Mouse (Mus musculus) cerebellum, adult 11 months (tissue): ENCODE results near the gene Stat1.

Experiments
- DNase-seq: peaks from one replicate; pipeline ENCODE4 v3.0.0; 2022

The Stat1 gene

DNA sequence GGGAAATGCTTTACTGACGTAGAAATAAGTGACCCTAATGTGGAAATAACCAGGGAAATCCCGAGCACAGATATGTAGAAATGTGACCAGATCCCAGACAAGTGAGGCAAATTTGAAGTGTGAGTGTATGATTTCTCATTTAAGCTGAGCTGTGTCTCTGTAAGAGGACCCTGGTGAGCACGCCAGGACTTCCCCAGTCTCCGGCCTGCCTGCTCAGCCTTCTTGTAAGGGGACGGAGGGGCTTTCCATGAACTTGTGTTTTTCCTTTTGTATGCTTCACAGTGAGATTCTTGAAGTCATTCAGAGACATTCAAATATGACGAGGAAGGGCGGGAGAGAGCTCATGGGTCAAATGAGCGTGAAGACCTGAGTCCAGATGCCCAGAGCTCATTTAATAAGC lies 14.0 kb downstream of the Stat1 start:
- no peak for DNase-seq

DNA sequence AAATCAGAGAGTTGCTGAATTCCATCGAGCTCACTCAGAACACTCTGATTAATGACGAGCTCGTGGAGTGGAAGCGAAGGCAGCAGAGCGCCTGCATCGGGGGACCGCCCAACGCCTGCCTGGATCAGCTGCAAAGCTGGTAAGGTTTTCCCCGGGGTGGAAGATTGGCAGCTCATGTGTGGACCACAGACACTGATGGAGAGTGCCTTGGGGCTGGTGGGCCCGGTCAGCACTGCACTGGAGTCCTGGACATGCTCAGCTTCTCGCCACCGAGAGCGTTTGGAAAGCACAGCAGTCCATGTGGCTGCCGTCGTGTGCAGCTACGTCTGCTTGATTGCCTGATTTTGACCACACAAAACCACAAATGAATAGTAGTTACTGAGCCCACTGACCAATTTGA lies 18.1 kb downstream of the Stat1 start:
- no peak for DNase-seq

DNA sequence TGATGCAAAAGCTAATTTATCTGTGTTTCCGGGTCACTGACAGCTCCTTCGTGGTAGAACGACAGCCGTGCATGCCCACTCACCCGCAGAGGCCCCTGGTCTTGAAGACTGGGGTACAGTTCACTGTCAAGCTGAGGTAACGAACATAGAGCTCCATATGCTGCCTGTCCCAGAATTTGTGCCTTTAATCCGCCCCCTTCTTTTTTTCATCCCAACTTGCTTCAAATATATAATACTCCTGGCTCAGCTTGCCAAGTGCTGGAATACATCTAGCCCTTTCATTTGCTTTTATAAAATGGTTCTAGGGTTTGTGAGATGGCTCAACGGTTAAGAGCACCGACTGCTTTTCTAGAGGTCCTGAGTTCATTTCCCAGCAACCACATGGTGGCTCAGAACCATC lies 21.3 kb downstream of the Stat1 start:
- no peak for DNase-seq

DNA sequence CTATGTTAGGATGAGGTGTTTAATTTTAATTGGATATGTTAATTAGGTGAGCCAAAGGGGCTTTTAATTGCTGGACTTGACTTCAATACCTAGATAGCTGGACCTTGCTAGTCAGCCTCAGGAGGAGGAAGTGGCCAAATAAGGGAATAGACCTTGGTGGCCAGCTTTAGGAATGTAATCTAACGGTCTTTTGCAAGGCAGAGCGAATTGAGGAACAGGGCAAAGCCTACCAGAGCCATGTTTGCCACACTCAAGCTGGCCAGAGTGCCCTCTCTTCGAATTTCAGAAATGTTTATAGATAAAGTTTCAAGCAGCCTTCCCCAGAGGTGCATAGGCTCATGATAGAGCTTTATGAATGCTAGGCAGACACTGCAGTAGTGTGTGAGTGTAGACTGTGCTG lies 22.2 kb downstream of the Stat1 start:
- no peak for DNase-seq

DNA sequence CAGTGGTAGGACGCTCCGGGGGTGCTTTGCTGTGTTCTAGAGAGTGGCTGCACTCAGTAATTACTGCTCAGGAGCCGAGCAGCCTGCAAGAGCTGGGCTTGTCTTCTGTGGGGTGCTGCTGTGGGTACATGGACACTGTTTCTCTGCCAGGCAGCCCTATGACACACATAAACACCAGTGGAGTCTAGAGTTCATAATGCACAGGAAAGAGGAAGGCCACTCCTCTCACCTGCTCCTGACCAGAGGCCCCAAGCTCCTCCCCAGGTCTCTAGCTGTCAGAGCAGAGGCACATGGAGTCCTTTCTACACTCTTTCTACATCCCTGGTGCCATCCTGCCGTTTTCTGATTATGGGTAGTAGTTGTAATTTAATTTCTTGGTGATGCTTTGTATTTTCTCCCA lies 22.9 kb downstream of the Stat1 start:
- no peak for DNase-seq

DNA sequence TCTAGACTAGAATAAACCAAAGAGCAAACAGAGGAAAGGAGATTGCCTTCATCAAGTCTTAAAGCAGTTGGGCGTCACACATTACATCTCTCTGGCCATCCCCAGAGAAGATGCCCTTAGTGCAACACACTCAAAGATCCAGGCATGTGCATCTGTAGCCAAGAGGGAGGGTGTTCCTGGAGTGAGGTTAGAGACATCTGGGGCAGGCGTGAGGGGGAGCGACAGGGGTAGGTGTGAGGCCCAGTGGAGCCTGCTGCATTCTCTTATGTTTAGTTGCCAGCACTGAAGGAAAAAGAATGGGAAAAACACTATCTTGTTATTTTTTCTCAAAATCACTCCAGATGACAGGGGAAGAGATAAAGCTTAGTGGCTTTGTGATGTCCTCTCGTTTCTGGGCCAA lies 24.0 kb downstream of the Stat1 start:
- DNase-seq, result no peak

DNA sequence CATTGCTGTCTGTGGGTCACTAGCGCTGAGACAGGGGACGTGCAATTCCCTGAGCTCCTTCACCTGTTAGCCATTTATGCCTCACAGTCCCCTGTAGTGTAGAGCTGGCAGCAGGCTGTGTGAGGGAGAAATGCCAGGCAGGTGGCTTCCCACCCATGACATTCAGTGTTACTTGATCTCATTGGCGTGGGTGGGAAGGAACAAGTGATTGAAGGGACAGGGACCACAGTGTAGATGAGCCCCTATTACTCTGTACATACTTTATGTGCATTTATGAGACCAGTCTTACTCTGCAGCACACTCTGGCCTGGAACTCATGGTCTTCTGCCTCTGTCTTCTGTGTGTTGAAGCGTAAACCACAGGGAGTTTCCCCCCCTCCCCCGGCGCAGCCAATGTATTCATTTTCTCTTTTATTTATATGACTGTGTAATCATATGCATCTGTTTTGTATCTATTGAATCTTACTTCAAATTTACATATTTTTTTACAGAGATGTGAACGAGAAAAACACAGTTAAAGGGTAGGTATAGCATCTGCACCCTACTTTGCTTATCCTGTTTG lies 24.4 kb downstream of the Stat1 start:
- DNase-seq, result no peak

DNA sequence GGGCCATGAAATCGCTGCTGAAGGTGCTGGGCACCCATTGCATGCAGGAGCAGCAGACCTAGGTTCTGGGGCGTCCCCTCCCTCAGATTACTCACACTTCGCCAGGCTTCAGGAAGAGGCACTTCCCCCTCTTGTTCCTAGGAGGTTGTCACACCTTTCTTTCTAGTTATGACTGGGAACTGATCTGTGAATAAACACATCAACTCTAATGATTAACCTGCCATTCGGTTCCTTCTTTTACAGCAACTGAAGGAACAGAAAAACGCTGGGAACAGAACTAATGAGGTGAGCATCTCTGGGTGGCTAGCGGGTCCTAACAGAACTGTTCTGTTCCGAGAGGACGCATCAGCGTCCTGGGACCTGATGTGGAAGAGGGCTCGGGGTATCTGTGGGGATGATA lies 25.7 kb downstream of the Stat1 start:
- DNase-seq, result no peak

DNA sequence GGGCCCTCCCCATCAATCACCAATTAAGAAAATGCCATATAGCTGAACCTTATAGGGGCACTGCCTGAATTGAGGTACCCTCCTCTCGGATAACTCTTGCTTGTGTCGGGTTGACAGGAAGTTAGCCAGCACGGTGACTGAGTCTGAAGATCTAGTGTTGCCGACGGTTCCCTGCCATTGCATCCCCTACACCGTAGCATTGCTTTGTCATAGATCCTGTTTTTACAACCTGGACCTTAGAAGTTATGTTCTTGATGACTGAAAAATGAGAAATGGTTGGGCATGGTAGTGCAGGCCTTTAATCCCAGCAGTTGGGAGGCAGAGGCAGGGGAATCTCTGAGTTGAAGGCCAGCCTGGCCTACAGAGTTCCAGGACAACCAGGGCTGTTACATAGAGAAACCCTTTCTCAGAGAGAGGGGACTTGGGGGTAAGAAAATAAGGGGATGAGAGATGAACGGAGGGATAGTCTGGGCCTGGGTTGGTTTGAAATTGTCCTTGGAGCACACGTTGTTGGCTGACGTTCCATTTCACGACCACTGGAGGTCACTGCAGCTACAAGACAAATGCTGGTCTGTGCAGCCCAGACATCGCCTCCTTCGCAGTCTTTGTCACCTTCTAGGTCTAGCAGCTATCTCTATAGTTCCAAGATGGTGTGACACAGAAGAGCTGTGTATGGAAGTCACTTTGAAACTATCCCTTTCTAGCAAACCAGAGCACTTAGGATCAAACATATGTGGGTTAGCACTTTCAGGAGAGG lies 27.2 kb downstream of the Stat1 start:
- DNase-seq, result peak; percentile 59

DNA sequence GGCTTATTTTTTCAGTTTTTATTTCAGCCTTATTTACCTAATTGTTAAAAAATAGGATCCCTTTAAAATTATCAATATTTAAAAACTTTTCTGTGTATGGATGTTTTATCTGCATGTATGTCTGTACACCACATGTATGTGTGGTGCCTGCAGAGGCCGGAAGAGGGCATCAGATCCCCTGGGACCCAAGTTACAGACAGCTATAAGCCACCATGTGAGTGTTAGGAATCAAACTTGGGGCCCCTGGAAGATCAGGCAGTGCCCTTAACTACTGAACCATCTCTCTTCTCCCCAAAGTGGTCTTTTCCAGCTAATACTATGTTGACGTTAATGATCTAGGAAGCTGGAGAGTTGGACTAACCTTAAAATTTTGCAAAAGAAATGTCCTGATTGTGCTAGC lies 28.2 kb downstream of the Stat1 start:
- no peak for DNase-seq

DNA sequence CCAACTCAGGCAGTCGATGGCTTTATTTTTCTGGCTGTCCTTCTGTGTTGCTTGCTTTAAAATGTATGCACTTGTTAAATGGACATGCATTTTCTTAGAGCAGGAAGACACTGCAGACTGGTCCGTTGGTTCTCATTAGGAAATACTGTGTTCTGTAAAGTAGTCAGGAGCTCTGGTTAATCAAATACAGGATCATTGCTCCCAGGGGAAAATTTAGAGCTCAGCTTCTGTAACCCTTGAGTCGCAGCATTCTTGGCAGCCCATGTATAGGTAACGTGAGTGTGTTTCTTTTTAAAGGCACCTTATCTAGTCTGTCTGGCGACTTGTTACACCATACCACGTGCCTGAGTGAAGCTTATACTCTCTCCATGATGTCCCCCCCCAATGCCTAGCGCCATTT lies 28.9 kb downstream of the Stat1 start:
- no peak for DNase-seq

DNA sequence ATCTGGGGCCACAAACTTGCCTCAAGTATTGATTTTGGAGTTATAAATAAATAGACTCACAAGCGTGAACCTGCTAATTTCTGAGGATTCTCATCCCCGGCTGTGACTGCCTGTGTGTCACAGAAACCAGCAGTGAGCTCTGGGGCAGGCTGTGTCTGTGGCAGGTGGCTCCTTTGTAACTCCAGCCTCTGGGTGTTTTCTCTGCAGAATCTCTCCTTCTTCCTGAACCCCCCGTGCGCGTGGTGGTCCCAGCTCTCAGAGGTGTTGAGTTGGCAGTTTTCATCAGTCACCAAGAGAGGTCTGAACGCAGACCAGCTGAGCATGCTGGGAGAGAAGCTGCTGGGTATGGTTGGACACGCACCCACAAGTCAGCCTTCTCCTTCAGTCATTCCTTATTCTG lies 29.5 kb downstream of the Stat1 start:
- DNase-seq, result no peak

DNA sequence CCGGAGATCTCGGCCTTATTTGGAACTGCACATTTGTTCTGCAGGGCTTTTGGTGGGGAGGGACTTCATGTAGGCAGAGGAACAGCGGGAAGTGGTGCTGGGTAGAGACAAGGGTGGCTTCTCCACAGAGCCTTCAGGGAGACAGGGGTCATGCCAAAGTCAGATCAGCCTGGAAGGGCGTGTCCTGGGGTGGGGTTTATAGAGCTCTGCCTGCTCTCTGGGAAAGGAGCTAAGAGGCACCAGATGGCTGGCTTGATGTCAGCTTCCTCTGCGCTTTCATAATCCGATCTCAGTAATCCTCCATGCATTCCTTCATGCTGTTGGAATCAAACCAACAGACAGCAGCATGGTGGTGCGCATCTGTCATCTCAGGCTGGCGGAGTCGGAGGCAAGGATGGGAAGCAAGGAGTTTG lies 30.7 kb downstream of the Stat1 start:
- peak; percentile 83 for DNase-seq

DNA sequence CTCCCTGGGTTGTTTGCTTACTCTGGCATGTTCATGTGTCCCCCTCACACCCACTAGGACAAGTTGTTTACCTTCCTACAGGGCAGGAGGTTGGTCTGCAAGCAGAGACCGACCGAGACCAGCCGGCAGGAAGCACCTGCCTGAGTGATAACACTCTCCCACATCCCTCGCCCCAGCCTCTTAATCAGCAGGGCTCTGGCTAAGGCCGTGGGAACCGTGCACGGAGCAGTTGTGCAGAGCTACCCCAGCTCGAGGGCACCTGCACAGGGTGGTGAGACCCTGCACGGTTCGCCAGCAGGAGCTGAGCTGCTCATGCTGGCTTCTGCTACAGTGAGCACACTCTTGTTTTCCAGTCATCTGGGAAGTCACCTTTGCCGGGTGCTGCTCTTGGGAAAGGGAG lies 31.4 kb downstream of the Stat1 start:
- DNase-seq, result no peak

DNA sequence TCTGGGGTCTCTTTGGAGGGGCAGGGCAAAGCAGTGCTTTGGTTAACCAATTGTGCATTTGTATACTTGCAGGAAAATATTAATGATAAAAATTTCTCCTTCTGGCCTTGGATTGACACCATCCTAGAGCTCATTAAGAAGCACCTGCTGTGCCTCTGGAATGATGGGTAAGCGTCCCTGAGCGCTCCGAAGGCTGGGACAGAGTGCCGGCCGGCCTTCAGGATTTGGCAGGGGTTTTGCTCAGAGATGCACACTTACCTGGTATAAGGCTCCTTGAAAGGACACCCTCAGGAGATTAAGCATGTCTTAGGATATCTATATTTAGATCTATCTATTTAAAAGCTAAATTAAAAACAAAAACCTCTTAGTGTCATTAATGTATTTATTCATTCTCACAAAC lies 31.9 kb downstream of the Stat1 start:
- DNase-seq, result no peak

DNA sequence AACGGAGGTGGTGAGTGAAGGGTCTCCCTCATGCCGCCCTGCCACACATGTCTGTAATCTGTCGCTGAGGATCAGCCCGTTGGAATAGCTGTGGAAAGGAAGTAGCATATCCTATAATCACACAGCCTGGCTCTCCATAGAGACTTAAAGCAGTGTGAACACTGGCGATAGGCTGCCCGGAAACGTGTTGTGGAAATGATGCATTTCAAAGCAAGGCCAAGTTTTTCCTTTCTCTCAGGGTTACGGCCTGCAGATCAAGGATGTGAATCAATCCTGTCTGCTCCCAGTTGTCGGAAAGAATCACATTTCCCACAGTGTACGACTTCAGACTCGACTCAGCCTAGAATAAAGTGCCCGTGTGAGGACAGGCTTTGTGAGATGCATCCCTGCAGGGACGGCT lies 33.1 kb downstream of the Stat1 start:
- DNase-seq, result no peak

DNA sequence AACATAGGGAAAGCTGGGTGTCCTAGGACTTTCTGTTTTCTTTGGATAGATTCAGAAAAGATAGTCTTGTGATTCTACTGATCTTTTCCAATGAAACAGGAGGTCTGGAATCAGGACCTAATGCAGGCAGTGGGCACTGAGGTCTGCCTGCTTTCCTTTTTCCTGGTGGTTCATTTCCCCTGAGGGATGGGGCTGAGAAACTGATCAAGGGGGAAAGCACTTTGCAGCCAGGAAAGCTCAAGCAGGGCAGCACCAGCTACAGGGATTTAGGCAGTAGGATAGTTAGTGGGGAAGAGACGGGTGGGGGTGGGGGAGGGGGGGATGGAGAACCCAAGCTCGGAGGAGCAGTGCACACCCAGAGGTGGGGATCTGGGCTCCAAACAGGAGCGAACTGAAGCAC lies 33.7 kb downstream of the Stat1 start:
- DNase-seq, result no peak

DNA sequence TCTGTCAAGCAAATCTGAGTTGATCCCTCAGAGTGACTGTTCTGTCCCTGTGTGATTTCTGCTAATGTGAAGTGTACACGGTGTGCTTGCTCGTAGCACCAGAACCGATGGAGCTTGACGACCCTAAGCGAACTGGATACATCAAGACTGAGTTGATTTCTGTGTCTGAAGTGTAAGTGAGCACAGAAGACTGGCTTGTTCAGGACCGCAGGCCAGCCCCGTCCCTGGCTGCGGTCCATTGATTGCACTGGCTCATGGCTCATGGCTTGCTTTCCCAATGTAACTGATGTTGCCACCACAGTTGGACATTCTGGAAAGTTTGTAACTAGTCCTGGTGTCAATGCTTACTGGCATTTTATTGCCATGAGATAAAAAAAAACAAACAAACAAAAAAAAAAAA lies 35.6 kb downstream of the Stat1 start:
- DNase-seq, result no peak

DNA sequence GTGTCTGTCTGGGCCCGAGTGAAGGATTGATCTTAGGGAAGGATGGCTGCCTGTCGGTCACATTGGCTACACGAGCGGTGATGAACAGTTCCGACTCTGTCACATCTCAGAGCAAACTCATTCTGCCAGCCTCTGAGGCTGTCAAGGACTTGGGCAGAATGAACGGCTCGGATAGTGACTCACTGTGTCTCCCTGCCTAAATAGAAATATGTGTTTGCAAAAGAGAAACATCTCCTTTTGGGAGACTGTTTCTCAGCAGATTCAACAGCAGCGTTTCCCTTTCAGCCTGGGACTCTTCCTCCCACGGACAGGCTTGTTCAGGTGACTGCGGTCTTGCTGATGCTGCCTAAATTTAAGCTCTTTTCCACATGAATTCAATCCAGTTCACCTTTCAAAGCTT lies 37.1 kb downstream of the Stat1 start:
- no peak for DNase-seq

DNA sequence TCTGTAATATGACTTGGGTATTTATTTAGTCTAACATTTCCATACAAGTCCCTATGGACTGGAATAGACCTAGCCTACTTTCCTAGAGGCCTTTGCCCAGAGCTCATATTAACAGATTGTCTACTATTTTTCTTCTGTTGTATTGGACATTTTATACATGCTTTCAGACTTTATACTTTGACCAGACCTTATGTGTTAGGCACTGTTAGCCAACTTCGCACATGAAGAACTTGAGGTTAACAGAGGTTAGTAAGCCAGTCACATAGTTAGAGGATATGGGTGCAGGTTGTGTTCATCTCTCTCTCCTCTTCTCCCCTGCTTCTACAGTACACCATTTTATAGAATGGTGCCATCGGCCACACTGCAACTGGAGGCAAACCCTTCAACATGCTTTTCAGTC lies 38.8 kb downstream of the Stat1 start:
- DNase-seq, result no peak

DNA sequence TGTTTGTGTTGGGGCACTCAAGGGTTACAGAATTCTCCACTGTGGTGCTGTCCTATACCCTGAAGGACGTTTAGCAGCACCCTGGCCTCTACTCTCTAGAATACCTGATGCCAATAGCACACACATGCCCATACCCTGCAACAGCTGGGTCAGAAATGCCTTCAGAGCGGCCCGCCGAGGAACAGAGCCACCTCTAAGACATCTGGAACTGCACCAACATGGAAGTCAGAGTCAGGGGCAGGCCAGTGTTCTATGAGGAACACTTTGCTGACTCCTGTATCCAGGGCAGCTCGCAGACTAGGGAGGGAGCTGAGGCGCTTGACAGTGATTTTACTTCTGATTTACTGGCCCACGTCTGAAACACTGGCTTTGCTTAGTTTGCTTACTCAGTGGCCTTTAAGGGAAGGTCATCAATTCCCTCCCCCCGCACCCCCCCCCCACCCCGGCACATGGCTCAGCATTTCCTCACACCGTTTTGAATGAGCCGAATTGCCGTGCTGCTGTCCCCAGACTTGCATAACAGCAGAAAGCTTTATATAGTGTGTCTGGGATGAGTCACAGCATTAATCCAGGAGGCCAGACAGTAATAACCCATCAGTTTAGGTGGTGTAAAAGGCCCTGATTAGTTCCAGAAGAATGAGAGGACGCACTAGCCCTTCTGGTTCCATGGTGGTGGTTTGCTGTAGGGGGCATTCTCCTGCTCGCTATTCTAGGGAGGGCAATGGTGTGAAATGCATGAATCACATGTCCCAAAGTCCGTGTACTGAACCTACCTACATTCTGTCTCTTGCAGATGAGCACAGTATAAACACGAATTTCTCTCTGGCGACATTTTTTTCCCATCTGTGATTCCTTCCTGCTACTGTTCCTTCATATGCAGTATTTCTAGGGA lies 39.5 kb downstream of the Stat1 start:
- DNase-seq, result no peak

DNA sequence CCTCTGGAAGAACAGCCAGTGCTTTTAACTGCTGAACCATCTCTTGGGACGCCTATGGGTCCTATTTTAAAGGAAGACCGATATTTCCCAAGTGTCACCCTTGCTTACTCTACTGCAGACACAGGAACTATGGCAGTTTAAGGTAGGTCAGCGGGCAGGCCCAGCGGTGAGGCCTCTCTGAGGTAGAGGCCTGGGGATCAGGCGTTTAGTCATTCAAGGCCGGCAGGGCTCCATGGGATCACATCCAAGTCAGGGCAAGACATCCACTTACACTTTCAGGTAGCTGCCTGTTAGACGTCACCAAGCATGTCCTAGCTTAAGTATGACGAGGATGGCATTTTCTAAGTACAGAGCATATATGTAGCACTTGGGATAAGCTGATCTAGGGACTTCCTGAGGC lies 41.9 kb downstream of the Stat1 start:
- no peak for DNase-seq

DNA sequence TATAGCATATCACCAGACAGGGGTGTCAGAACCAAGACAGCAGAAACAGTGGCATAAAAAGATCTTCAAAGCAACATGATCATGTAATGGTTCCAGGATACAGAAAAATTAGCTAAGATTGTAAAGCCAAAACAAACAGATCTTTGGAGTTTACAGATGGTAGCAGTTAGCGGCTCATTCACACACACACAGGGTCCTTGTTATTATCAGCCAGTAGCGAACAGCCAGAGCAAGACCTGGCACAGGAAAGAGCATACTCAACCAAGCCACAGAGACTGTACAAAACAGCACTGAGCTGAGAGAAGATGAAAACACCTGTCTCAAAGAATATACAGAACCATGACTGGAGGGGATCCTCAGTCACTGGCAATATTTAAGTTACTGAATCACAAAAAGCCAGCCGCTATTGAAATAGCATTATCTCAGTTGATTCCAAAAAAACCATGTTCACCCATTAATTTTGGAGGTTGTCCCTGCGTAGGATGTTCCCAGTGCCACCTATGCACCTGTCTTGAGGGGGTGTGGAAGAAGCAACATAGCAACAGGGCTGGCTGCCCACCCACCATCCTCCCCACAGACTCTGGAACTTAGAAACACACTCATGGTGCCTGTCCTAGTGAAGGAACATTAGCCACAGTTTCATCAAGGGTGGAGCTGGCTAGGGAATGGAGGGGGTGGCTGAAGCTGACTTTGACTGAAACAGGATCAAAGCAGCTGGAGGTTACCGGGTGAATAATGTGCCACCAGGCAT lies 44.6 kb downstream of the Stat1 start:
- DNase-seq, result no peak
